Mouse (Mus musculus) Muller cell, postnatal 12 days (primary cell): ENCODE measurements around the gene Adra1b.

Experiments
- DNase-seq: peaks from one replicate; pipeline ENCODE4 v3.0.0-alpha.2; 2015; ENCODE audit errors: inconsistent ontology term

The Adra1b gene

DNA sequence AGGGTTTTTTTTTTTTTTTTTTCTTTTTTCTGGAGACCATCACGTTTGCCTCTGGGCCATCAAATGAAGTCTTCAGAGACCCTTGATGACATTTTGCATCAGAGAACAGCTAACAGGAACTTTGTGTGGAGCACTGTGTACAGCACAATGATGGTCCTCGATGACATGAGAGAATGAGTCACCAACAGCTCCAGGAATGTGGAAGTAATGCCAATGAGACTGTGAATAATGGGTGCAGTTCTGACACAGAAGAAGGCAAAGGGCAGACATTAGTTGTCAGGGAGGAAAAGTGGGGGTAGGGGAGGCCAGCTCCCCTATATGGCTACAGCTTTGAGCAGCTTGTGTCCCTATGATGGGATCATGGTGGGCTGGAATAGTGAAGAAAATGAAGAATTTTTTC is 5.7 kb downstream of the Adra1b start:
- peak; percentile 84 for DNase-seq

DNA sequence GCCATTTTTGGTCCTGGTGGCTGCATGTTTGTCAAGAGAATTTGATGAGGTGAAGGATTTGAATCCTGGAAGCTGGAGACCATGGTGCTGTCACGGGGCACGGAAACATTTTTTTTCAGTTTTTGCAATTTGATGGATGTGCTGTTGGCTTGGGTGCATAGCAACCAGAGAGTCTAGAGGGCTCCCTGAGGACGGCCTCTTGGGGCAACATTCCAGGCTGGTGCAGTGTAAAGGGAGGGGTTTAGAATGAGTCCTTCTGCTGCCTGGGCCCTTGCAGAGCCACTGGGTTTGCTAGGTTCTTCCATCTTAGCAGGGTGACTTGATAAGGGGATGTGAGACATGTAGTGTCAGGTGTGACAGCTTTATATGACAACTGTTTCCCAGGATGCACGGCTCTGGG is 8.5 kb downstream of the Adra1b start:
- DNase-seq = no peak

DNA sequence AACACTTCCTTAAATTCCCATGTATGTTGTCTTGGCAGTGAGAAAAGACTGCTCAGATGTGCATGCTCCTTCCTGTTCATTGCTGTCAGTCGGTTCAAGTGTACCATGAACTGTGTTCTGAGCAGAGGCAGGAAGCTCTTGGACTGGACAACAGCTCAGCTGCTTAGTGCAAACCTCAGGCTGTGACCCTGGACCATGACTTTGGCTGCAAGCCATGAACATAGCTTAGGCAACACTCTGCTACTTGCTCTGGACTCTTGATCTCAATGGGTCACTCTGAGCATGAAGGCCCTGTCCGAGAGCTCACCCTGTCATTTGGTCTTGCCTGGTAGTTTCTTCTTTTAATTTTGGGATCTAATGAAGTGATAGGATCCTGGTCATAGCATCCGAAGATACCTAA is 9.6 kb downstream of the Adra1b start:
- DNase-seq = no peak

DNA sequence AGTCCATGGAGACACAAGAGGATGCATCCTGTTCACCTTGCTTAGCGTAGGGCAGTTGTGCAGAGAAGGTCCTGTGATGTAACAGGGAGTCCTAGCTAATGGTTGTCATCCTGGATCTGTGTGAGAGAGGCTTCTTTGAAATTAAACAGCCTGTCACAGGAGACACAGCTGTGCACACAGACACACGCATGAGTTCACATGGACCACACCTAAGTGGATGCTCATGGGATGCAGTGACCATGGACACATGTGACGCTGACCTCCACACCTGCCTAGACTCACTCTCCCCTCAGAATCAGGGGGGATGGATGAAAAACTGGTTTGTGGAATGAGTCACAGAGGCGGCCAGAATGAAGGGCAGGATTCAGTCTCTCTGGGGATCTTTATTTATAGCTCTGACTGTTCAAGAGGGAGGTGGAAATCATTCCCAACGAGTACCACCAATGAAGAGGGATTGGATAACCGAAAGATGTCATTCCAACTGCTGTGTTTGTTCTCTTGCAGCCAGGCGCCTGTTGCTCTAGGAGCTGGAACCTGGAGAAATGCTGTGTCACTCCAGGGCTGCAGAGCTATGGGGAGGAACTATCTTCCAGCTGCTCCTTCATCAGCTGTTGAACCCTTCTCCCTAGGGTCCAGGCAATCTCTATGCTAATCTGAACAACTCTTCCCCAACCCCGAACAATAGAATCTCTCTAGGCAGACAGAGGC is 11.6 kb downstream of the Adra1b start:
- no peak for DNase-seq

DNA sequence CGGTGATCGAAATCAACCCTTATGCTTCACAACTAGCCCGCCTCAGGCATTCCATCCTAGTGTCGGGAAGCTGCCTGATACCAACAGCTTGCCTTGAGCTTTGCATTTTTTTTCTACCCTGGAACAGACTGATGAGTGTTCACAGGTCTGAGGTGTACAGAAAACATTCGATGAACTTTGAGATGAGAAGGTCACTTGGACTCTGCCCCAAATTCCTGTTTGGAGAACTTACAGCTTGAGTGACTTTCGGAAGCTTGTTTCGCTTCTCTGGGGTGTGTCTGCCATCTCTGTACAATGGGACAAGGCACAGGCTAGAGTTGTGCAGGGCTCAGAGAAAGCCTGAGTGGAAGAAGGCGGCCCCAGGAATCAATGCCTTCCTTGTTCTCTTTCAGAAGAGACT is 12.3 kb downstream of the Adra1b start:
- no peak for DNase-seq

DNA sequence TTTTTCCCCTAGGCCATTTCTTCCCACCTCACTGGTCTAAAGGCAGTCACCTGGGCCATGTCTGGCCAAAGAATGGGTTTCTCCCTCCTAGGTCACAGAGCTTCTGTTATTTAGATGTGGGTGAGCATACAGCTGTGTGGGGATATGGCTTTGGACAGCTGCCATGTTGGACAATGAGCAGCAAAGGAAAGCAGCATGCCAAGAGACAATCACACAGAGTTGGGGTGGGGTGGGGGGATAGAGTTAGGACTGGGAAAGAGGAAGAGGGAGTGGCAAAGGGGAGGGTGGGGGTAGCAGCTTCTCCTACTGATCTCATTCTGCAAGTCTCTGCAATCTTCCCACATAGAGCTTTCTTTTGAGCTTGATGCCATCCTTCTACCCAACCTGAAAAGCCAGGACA is 13.4 kb downstream of the Adra1b start:
- DNase-seq = no peak

DNA sequence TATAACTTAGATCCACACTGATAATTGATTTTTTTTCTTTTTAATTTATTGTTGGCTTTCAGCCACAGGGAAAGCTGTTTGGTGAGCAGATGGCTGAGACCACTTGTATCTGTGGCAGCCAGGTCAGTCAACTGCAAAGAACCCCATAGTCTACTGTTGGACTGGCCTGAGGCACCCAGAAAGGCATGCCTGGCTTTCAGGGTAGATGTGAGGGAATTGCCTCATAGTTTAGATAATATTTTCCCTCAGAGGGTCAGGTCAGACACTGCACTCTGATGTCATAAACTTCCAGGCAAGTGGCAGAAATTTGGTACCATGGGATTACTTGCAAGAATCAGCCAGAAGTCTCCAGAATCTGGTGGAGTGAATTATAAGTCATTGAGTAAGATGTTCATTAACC is 16.5 kb downstream of the Adra1b start:
- no peak for DNase-seq

DNA sequence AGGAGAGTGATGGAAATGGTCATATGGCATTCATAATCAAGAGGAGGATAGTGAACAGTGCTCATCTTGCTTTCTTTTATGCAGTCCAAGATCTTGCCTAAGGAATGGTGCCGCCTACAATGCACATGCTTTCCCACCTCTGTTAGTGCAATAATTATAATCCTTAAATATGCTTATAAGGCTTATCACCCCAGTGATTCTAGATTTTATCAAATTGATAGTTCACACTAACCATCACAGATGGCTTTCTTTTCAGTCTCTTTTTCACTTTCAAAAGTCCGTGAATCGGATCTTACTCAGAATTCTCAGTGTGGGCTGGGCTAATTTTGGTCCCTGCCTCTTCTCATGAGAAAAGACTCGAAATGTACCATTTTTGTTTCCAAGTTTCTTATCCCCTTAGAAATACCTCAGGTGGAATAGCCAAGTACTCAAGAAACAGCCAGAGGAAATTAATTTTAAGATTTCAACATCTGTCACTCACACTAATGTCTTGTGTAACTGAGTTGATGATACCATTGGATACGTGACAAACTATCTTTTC is 17.3 kb downstream of the Adra1b start:
- no peak for DNase-seq

DNA sequence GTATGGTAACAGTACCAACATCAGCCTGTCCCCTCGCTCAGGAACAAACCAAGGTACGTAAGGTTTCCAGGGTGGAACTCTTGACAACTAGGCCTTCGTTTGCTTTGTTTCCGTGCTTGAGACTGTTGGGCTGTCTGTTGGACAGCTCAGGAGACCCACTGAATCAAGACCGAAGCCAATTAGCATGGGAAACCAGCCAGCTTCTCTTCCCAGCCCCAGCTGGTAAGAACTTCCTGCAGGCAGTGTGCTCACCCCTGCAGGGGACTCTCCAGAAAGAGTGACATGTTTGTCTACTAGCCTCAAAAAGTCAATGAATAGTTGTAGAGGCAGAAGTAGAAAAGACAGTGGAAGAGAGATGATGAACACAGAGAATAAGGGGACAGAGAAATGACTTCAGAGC is 23.8 kb downstream of the Adra1b start:
- peak; percentile 25 for DNase-seq

DNA sequence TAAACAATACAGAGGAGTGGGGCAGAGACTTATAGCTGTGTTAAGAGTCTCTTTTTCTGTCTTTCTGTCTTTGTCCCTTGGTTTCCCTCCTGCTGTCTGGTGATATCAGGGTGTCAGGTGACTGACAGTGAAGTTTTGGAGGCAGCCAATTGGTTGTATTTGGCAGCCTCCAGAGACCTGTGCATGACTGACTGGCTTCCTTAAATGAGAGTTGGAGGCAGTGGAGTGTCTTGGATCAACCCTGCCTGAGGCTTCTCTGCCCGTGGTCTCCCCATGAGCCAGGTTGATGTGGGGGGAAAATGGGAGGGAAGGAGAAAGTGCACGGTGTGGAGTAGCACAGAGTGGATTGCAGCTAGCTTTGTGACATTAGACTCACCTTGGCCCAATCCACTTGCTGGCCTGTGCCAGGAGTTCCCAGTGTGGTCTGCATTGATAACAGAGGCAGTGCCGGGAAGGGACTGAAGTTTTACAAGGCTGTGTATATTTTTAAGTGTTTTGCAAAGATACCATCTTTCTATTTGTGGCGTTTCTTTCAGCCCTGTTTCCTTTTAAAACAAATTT is 33.2 kb downstream of the Adra1b start:
- no peak for DNase-seq

DNA sequence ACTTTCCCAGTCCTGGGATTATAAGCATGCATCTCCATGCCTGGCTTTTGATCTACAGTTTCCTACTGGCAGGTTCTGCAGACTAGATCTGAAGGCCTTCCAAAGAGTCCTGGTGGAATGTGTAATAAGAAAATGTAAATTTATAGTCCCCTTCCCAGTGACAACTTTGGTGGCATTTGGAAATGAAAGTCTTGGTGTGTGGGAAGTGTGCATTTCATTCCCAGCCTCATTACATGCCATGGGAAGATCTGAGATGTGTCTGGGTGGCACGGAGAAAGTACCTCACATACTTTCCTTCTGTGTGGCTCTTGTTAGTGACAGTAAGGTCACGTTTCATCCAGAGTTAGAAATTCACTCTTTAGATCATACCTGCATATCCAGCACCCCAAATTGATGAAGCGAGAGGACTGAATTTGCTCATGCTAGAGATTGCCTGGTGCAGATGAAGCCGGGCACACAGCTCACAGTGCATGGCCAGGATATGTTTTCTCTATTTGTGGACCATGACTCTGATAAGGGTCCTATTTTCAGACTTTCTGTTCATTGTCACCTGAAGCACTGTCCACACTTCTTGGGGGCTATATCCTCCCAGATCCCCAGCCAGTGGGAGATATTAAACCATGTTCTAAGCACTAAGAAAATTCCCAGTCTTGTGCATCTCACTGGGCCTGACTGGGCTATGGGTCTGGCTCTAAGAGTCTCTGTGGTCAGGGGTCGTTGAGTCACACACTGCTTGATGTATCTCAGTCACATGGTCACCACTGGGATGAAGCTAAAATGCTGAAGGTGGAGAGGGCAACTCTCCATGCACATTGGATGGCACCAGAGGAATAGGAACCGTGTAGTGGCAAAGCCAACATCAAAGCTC is 35.5 kb downstream of the Adra1b start:
- DNase-seq = no peak

DNA sequence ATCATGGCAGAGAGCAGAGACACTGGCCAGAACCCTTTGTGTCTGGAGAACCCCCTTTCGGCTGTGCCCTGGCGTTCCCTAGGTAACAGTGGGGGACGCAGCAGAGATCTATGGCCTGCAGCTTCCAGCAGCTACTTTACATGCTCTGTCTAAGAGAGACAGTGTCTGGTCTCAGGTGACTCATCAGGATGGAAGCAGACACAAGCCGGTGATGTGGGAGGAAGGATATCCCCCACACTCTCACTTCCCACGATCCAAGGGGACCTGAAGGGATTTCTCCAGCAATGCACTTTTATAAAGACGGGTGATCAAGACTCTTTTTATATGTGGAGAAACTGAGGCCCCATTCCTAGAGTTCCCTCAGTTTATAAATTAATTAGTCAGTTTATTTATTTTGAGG is 48.0 kb downstream of the Adra1b start:
- peak; percentile 49 for DNase-seq

DNA sequence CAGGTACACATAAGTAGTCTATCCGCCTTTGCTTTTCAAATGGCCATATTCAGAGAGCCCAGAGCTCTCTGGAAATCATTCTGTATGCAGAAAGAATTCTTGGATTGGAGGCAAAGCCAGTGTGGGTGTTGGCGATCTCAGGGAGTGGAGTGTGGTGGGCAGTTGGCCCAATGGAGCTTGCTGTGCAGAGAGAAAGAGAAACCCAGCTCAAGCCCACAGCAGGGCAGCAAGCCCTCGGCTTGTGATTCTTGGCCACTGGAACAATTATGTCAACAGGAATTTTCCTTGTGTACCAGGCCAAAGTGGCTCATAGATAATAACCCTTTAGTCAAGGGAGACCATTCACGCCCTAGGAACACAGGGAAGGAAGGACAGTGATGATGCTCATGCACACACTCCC is 53.0 kb downstream of the Adra1b start:
- DNase-seq = peak; percentile 81

DNA sequence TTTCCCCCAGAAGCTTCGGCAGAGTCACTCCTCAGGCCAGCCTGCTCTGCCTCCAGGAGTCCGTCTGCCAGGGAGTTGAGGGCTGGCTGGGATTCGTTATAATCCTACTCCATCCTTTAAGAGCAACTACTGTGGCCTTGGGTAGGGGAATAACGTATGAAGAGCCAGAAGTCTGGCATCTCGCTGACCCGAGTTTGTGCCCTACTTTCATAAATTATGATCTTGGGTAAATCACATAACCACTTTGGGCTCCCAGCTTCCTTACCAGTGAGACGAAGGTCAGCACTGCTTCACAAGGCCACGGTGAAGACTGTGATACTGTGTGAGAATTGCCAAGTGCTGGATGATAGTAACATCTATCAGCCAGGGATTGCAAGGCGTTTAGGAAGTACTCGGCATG is 59.4 kb downstream of the Adra1b start:
- no peak for DNase-seq

DNA sequence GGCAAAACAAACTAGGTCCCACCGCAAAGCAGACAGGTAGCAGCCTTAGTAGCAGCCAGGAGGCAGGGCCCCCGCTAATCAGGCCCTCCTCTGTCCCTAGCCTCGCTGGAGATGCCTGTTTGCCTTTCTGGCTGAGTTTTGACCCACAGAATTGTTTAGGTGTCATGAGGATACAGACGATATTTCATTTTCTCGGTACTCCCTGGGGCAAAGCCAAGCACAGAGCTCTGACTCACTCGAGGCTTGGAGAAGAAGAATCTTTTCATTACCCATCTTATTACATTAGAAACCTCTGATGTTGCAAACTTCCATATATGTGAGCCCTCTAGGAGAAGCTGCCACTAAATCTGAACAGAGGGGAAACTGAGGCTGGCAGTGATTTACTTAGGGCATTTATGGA is 60.5 kb downstream of the Adra1b start:
- DNase-seq = no peak

DNA sequence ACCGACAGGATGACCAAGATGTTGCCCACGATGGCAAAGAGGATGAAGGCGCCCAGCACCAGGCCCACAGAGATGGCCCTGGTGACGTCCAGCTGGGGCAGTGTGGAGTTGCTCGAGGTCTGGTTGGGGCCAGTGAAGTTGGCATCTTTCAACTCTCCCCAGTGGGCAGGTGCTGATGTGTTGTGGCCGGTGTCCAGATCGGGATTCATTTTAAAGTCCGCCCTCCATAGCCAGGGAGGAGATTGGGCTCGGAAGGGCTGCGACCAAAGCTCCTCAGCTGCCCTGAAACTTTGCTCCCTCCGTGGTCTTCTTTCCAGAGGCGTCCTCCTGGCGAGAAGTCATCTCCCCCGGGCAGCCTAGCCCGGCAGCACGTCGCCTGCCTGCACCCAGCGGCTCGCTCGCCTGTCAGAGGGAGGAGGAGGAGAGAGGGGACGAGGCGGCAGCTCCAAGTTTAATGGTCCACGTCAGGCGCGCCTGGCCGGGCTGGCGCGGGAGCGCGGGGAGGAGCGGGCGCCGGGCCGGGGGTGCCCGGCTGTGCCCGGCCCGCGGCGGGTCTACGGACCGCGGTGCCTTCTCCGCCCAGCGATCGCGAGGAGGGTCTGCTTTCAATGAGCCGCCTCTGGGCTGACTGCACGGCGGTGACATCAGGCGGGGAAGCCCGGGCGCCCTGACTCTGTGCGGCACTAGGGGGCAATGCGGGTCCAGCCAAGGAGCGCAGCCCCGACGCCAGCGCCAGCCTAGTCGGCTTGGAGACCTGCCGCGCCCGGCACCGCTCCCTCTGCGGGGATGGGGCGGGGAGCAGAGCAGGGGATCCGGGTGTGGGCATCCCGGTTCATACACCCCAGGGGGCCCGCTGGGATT is 64.9 kb downstream of the Adra1b start:
- peak; percentile 87 for DNase-seq

DNA sequence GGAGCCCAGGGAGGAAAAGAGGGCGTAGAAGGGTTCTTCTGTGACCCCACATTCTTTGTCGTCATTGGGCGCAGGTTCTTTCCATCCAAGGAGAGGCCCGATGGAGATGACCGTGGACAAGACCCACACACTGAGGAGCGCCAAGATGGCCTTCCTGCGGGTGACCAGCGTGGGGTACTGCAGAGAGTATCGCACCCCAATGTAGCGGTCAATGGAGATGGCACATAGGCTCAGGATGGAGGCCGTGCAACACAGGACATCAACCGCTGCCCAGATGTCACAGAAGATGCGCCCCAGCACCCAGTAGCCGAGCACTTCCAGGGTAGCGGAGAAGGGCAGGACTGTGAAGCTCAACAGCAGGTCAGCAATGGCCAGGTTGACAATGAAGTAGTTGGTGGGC is 65.6 kb downstream of the Adra1b start:
- DNase-seq = no peak

DNA sequence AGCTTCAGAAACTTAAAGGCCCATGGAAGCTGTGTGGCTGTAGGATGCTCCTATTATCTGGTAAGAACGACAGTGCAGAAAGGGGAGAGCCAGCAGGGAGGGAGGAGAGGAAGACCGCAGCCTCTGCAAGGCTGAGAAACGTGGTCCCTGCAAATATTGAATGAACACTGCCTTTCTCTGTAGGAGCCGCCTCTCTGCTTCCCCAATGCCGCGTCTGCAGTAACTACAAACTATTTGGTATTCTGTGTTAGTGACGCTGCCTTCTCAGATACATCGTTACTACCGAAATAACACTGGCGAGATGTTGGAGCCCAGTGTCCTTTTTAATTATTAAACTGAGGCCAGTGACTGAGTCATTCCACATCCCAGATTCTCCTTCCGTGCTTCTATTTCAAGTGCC is 66.5 kb downstream of the Adra1b start:
- no peak for DNase-seq

DNA sequence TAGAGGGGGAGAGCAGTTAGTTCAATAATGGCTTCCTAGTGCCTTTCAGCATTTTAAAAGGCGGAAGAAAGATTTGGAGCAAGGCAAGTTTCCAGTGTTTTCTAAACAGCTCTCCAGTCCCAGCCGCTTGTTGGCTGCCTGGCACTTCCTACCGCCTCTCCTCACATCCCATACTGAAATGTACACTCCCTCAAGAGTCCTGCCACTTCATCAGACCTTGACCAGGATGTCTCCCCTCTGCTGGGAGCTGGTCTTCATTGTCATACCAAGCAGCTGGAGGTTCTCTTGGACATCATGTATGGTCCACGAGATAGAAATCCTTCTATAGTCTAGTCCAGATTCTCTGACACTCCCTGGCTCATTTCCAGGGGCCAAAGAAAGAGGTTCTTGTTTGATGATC is 69.5 kb downstream of the Adra1b start:
- DNase-seq = no peak

DNA sequence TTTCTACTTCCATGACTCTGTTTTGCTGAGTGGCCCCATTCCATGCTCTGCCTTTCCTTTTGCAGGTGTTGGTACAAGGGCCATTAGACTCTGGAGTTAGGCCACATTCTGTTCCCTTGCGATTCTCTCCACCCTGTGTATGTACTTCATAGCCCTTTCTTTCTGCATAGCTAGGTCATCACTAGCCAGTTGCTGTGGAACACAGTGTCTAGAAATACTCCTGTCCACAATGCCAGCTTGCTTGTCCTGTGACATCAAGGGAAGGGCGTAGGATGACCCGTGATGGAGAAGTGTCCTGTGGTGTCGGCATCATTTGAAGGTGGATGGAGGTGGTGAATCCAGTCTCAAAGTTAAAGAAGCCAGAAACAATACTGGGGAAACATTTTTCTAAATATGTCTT is 74.2 kb downstream of the Adra1b start:
- no peak for DNase-seq

DNA sequence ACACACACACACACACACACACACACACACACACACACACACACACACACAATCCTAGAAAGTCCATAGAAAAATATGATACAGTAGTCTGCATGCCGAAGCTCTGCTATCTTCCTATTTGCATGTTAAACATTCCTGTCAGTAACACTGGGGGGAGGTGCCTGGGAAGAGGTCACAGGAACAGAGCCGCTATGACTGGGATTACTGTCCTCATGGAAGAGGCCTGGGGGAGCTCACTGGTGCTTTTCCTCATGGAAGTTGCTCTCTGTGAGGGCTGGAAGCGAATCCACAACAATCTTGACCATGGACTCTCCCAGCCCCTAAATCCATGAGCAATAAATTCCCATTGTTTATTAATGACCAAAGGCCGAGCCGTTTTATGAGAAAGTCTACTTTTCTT is 77.7 kb downstream of the Adra1b start:
- DNase-seq = no peak
